In genomic region chr1:178560043-178560442, GRCm38 (mm10) we compare ENCODE assay signal across 23 mouse cellular contexts. TPM values are rescaled to one million over a fixed set of nuclear protein-coding genes. Genes with fewer than 3 reads are reported as not detected.
DNase-seq lines count a peak whose midpoint lies in the region; ATAC-seq and TF ChIP-seq lines count a peak whose summit lies in the region.
"Had no signal": no experiment of that assay in that cellular context is flagged by ENCODE, and none has a peak within 500 bp of the region (broad histone marks: within the 10 kb centered on the region; RNA-seq: fewer than 3 reads in every experiment).

No protein-coding gene starts in this region.

- no peak overlapping the region for H3K4me3 ChIP-seq in layer of hippocampus, adult 2 months
- no peak overlapping the region for H3K4me3 ChIP-seq in midbrain, postnatal 0 days (ENCODE audit: low read depth, low read length)
- no peak overlapping the region for H3K4me3 ChIP-seq in midbrain, embryonic 11.5 days (ENCODE audit: low read depth, low read length)
- H3K4me3 ChIP-seq: forebrain, embryonic 13.5 days; liver, embryonic 12.5 days; midbrain, embryonic 10.5 days; neural tube, embryonic 15.5 days had no signal

- no peaks in the 10 kb centered on the region for H3K27me3 ChIP-seq in midbrain, postnatal 0 days (ENCODE audit: insufficient read depth, low read length)
- H3K27me3 ChIP-seq in midbrain, embryonic 11.5 days (ENCODE audit: control insufficient read depth, insufficient read depth, low read length): no peaks in the 10 kb centered on the region
- H3K27me3 ChIP-seq in Patski: no peaks in the 10 kb centered on the region
- H3K27me3 ChIP-seq: forebrain, embryonic 13.5 days; liver, embryonic 12.5 days; neural tube, embryonic 15.5 days had no signal

- CTCF ChIA-PET in Patski (lab: Charles Lee): interaction anchor here (1.2 to 1.3 kb wide), 2 partner anchors 20 to 266 kb away, joined by 3 read pairs; no protein-coding TSS in a partner anchor

- no peak for ATAC-seq in midbrain, postnatal 0 days (ENCODE audit: low FRiP score)
- no peak for ATAC-seq in midbrain, embryonic 11.5 days (ENCODE audit: low FRiP score)
- ATAC-seq in Patski: no peak
- ATAC-seq: activated CD4-positive, CD25-positive, alpha-beta regulatory T cell, adult 4 months; forebrain, embryonic 13.5 days; intestine, embryonic 16.5 days; liver, embryonic 12.5 days had no signal

- no peak overlapping the region for H3K9ac ChIP-seq in midbrain, postnatal 0 days (replicated peaks; ENCODE audit: low read length, poor library complexity, severe bottlenecking)
- no peak overlapping the region for H3K9ac ChIP-seq in midbrain, embryonic 11.5 days (ENCODE audit: low read length)
- H3K9ac ChIP-seq: forebrain, embryonic 13.5 days; hindbrain, embryonic 14.5 days; liver, embryonic 12.5 days; neural tube, embryonic 15.5 days had no signal

- H3K36me3 ChIP-seq in midbrain, postnatal 0 days (ENCODE audit: insufficient read depth, low read length): no peaks in the 10 kb centered on the region
- no peaks in the 10 kb centered on the region for H3K36me3 ChIP-seq in midbrain, embryonic 11.5 days (ENCODE audit: control insufficient read depth, insufficient read depth, low read length)
- H3K36me3 ChIP-seq: liver, embryonic 12.5 days; midbrain, embryonic 10.5 days had no signal

- no peak for DNase-seq in layer of hippocampus, adult 2 months (ENCODE audit: low spot score in 2 of 2)
- no peak for DNase-seq in layer of hippocampus, adult 18-20 months (ENCODE audit: low spot score in 2 of 2)
- DNase-seq in midbrain, postnatal 0 days (ENCODE audit: low spot score): no peak
- no peak for DNase-seq in midbrain, embryonic 11.5 days (ENCODE audit: low spot score, missing footprints)
- DNase-seq in Patski (ENCODE audit: low read depth, low spot score): no peak
- DNase-seq in frontal cortex, postnatal 10 days (ENCODE audit: low spot score in 2 of 2): no peak
- DNase-seq in cerebellum, postnatal 4 days (ENCODE audit: low spot score in 2 of 2): no peak
- DNase-seq: adrenal gland, postnatal 14 days; cerebellum, adult 8-10 months; cerebellum, postnatal 36 days; gastrocnemius, postnatal 25 days; heart, postnatal 36 days; kidney, postnatal 4 days; right cerebral cortex, adult 18-20 months; right cerebral cortex, postnatal 4 days; thymus, postnatal 36 days had no signal

- POLR2A ChIA-PET in Patski (lab: Charles Lee): no interaction called here

- no peak overlapping the region for H3K4me2 ChIP-seq in midbrain, postnatal 0 days (ENCODE audit: low read depth, low read length, poor library complexity, severe bottlenecking)
- no peak overlapping the region for H3K4me2 ChIP-seq in midbrain, embryonic 11.5 days
- H3K4me2 ChIP-seq: forebrain, embryonic 13.5 days; hindbrain, embryonic 14.5 days; liver, embryonic 12.5 days; neural tube, embryonic 15.5 days had no signal

- WGBS in midbrain, postnatal 0 days: 97% methylated on average over 1 of the region's 1 CpGs
- WGBS in midbrain, embryonic 11.5 days: 97% methylated on average over 1 of the region's 1 CpGs

- H3K27ac ChIP-seq in layer of hippocampus, adult 2 months: no peak overlapping the region
- H3K27ac ChIP-seq in midbrain, postnatal 0 days (ENCODE audit: low read depth, low read length): no peak overlapping the region
- no peak overlapping the region for H3K27ac ChIP-seq in midbrain, embryonic 11.5 days (ENCODE audit: low read depth, low read length)
- H3K27ac ChIP-seq: forebrain, embryonic 13.5 days; hindbrain, embryonic 14.5 days; liver, embryonic 12.5 days; midbrain, embryonic 10.5 days; neural tube, embryonic 15.5 days had no signal

- H3K4me1 ChIP-seq in midbrain, postnatal 0 days (ENCODE audit: insufficient read depth, low read length): no peaks in the 10 kb centered on the region
- no peaks in the 10 kb centered on the region for H3K4me1 ChIP-seq in midbrain, embryonic 11.5 days (ENCODE audit: control insufficient read depth, insufficient read depth, low read length)
- H3K4me1 ChIP-seq: forebrain, embryonic 13.5 days; liver, embryonic 12.5 days had no signal

- in situ Hi-C loops in Patski (cut with MboI; ENCODE audit: low pct_unique_long_range_greater_than_20kb): no loop called here

- H3K9me3 ChIP-seq in midbrain, postnatal 0 days (ENCODE audit: low read length): no peaks in the 10 kb centered on the region
- no peaks in the 10 kb centered on the region; the same call in 1 of the 2 replicates for H3K9me3 ChIP-seq in midbrain, embryonic 11.5 days (ENCODE audit: control insufficient read depth, low read length)
- H3K9me3 ChIP-seq: neural tube, embryonic 15.5 days had no signal

- TF ChIP-seq CTCF in layer of hippocampus, adult 2 months (conservative IDR thresholded peaks at IDR 0.05): peak; percentile 55
- peak; percentile 49 for TF ChIP-seq CTCF in midbrain, postnatal 0 days (IDR thresholded peaks at IDR 0.05)
- TF ChIP-seq CTCF in Patski (IDR thresholded peaks at IDR 0.05): peak; percentile 48

RNA-seq across cellular contexts. Expression of gene Kif26b, which starts 31.1 kb away (rescaled TPM):
- 10 to 100 TPM; 21.3 to 23.8 TPM for total RNA-seq in layer of hippocampus, adult 2 months (2021)
- total RNA-seq in layer of hippocampus, adult 18-20 months (2021): 10 to 100 TPM; 18.9 to 20.7 TPM
- total RNA-seq in midbrain, postnatal 0 days (2014; rRNA removed): 75.2 and 75.8 TPM in 2 replicates
- 6.0 and 6.4 TPM in 2 replicates for polyA plus RNA-seq in midbrain, postnatal 0 days (2015; fragmentation: Nextera tagmentation; extraction: Ambion mirVana)
- polyA plus RNA-seq in midbrain, embryonic 11.5 days (2014; fragmentation: Nextera tagmentation; extraction: Ambion mirVana): 3.3 and 3.8 TPM in 2 replicates
- polyA plus RNA-seq in Patski (2021): 6.5 TPM
- polyA plus RNA-seq: activated CD4-positive, CD25-positive, alpha-beta regulatory T cell, adult 4 months had no signal
